Mouse (Mus musculus): Measurements from ENCODE around the gene Lamtor3. TPM values are rescaled to one million over a fixed set of nuclear protein-coding genes. Genes with fewer than 3 reads are reported as not detected.

Gene Lamtor3
- polyA plus RNA-seq (2014; fragmentation: Nextera tagmentation; extraction: Ambion mirVana), result 98.7 and 106 TPM in 2 replicates

GRCm38 (mm10) chr3:137918172-137918931 is at the start of gene Lamtor3:
TSS of gene Lamtor3 (plus strand) at chr3:137918506.
- WGBS, result under 1% methylated on average over 46 of the region's 47 CpGs
- H3K27ac ChIP-seq (ENCODE audit: low read depth, low read length), result peak within 1 kb of the TSS; percentile 84

GRCm38 (mm10) chr3:137869395-137869794 is 48.9 kb upstream of the Lamtor3 start:
- Histone ChIP-seq H3K4me2 (no peak overlapping the region), H3K4me1 (ENCODE audit: control insufficient read depth, insufficient read depth, low read length) (peaks cover 8% of the 10 kb centered on the region), H3K9me3 (ENCODE audit: control insufficient read depth, low read length) (no peaks in the 10 kb centered on the region), H3K27ac (ENCODE audit: low read depth, low read length) (no peak overlapping the region), H3K9ac (ENCODE audit: low read length) (no peak overlapping the region), H3K4me3 (ENCODE audit: low read depth, low read length) (no peak overlapping the region), H3K36me3 (ENCODE audit: control insufficient read depth, insufficient read depth, low read length) (no peaks in the 10 kb centered on the region), H3K27me3 (ENCODE audit: control insufficient read depth, insufficient read depth, low read length) (no peaks in the 10 kb centered on the region)
- no peak for ATAC-seq (ENCODE audit: low FRiP score)
- WGBS, result 96% methylated on average over 9 of the region's 9 CpGs
- no peak for DNase-seq (ENCODE audit: low spot score, missing footprints)

More at GRCm38 (mm10) chr3:137918172-137918931, at the start of gene Lamtor3:
- H3K9me3 ChIP-seq (ENCODE audit: control insufficient read depth, low read length), result no peaks in the 10 kb centered on the region
- peak within 1 kb of the TSS; percentile 84 for H3K4me2 ChIP-seq
- H3K27me3 ChIP-seq (ENCODE audit: control insufficient read depth, insufficient read depth, low read length), result no peaks in the 10 kb centered on the region
- peak; percentile 92 for ATAC-seq (ENCODE audit: low FRiP score)
- H3K4me3 ChIP-seq (ENCODE audit: low read depth, low read length), result peak within 1 kb of the TSS; percentile 86
- H3K36me3 ChIP-seq (ENCODE audit: control insufficient read depth, insufficient read depth, low read length), result no peaks in the 10 kb centered on the region
- peak within 1 kb of the TSS; percentile 81 for H3K9ac ChIP-seq (ENCODE audit: low read length)
- H3K4me1 ChIP-seq (ENCODE audit: control insufficient read depth, insufficient read depth, low read length), result peaks cover 15% of the 10 kb centered on the region
- DNase-seq (ENCODE audit: low spot score, missing footprints), result peak; percentile 98

- WGBS, result 81% methylated on average over 3 of the region's 3 CpGs
- Histone ChIP-seq H3K36me3 (ENCODE audit: control insufficient read depth, insufficient read depth, low read length) (no peaks in the 10 kb centered on the region), H3K4me2 (no peak overlapping the region), H3K9me3 (ENCODE audit: control insufficient read depth, low read length) (no peaks in the 10 kb centered on the region), H3K27ac (ENCODE audit: low read depth, low read length) (no peak overlapping the region), H3K4me3 (ENCODE audit: low read depth, low read length) (no peak overlapping the region), H3K9ac (ENCODE audit: low read length) (no peak overlapping the region), H3K4me1 (ENCODE audit: control insufficient read depth, insufficient read depth, low read length) (no peaks in the 10 kb centered on the region), H3K27me3 (ENCODE audit: control insufficient read depth, insufficient read depth, low read length) (no peaks in the 10 kb centered on the region)
- no peak for DNase-seq (ENCODE audit: low spot score, missing footprints)
- no peak for ATAC-seq (ENCODE audit: low FRiP score)
These were observed 39.0 kb upstream of the Lamtor3 start for GRCm38 (mm10) chr3:137879313-137879712.

GRCm38 (mm10) chr3:137880109-137880748 is 38.1 kb upstream of the Lamtor3 start:
- ATAC-seq (ENCODE audit: low FRiP score) (no peak), DNase-seq (ENCODE audit: low spot score, missing footprints) (no peak)
- 85% methylated on average over 4 of the region's 4 CpGs for WGBS
- Histone ChIP-seq H3K4me2 (no peak overlapping the region), H3K9ac (ENCODE audit: low read length) (no peak overlapping the region), H3K27ac (ENCODE audit: low read depth, low read length) (no peak overlapping the region), H3K36me3 (ENCODE audit: control insufficient read depth, insufficient read depth, low read length) (no peaks in the 10 kb centered on the region), H3K4me3 (ENCODE audit: low read depth, low read length) (no peak overlapping the region), H3K9me3 (ENCODE audit: control insufficient read depth, low read length) (no peaks in the 10 kb centered on the region), H3K27me3 (ENCODE audit: control insufficient read depth, insufficient read depth, low read length) (no peaks in the 10 kb centered on the region), H3K4me1 (ENCODE audit: control insufficient read depth, insufficient read depth, low read length) (no peaks in the 10 kb centered on the region)

GRCm38 (mm10) chr3:137881093-137881492 is 37.2 kb upstream of the Lamtor3 start:
- DNase-seq (ENCODE audit: low spot score, missing footprints) (no peak), ATAC-seq (ENCODE audit: low FRiP score) (no peak)
- Histone ChIP-seq H3K4me3 (ENCODE audit: low read depth, low read length) (no peak overlapping the region), H3K27ac (ENCODE audit: low read depth, low read length) (no peak overlapping the region), H3K27me3 (ENCODE audit: control insufficient read depth, insufficient read depth, low read length) (no peaks in the 10 kb centered on the region), H3K4me2 (no peak overlapping the region), H3K9me3 (ENCODE audit: control insufficient read depth, low read length) (no peaks in the 10 kb centered on the region), H3K9ac (ENCODE audit: low read length) (no peak overlapping the region), H3K4me1 (ENCODE audit: control insufficient read depth, insufficient read depth, low read length) (no peaks in the 10 kb centered on the region), H3K36me3 (ENCODE audit: control insufficient read depth, insufficient read depth, low read length) (no peaks in the 10 kb centered on the region)
- 95% methylated on average over 5 of the region's 5 CpGs for WGBS

GRCm38 (mm10) chr3:137887961-137888360 is 30.3 kb upstream of the Lamtor3 start:
- no peaks in the 10 kb centered on the region for H3K4me1 ChIP-seq (ENCODE audit: control insufficient read depth, insufficient read depth, low read length)

GRCm38 (mm10) chr3:137891089-137891488 is 27.2 kb upstream of the Lamtor3 start:
- H3K9me3 ChIP-seq (ENCODE audit: control insufficient read depth, low read length), result peaks cover 3% of the 10 kb centered on the region
- no peak overlapping the region for H3K4me2 ChIP-seq
- H3K9ac ChIP-seq (ENCODE audit: low read length), result no peak overlapping the region
- WGBS, result 79% methylated on average over 3 of the region's 3 CpGs
- H3K27ac ChIP-seq (ENCODE audit: low read depth, low read length), result no peak overlapping the region
- ATAC-seq (ENCODE audit: low FRiP score) (no peak), DNase-seq (ENCODE audit: low spot score, missing footprints) (no peak)
- no peaks in the 10 kb centered on the region for H3K4me1 ChIP-seq (ENCODE audit: control insufficient read depth, insufficient read depth, low read length)
- no peaks in the 10 kb centered on the region; the same call in 1 of the 2 replicates for H3K36me3 ChIP-seq (ENCODE audit: control insufficient read depth, insufficient read depth, low read length)
- H3K27me3 ChIP-seq (ENCODE audit: control insufficient read depth, insufficient read depth, low read length), result no peaks in the 10 kb centered on the region
- no peak overlapping the region for H3K4me3 ChIP-seq (ENCODE audit: low read depth, low read length)

More at GRCm38 (mm10) chr3:137887961-137888360, 30.3 kb upstream of the Lamtor3 start:
- Histone ChIP-seq H3K27ac (ENCODE audit: low read depth, low read length) (no peak overlapping the region), H3K36me3 (ENCODE audit: control insufficient read depth, insufficient read depth, low read length) (no peaks in the 10 kb centered on the region; the same call in 1 of the 2 replicates), H3K4me3 (ENCODE audit: low read depth, low read length) (no peak overlapping the region), H3K9me3 (ENCODE audit: control insufficient read depth, low read length) (no peaks in the 10 kb centered on the region), H3K27me3 (ENCODE audit: control insufficient read depth, insufficient read depth, low read length) (no peaks in the 10 kb centered on the region), H3K4me2 (no peak overlapping the region), H3K9ac (ENCODE audit: low read length) (no peak overlapping the region)
- ATAC-seq (ENCODE audit: low FRiP score) (no peak), DNase-seq (ENCODE audit: low spot score, missing footprints) (no peak)
- WGBS, result 65% methylated on average over 7 of the region's 7 CpGs

- Histone ChIP-seq H3K4me3 (ENCODE audit: low read depth, low read length) (no peak overlapping the region), H3K4me1 (ENCODE audit: control insufficient read depth, insufficient read depth, low read length) (no peaks in the 10 kb centered on the region), H3K9ac (ENCODE audit: low read length) (no peak overlapping the region), H3K4me2 (no peak overlapping the region), H3K27me3 (ENCODE audit: control insufficient read depth, insufficient read depth, low read length) (no peaks in the 10 kb centered on the region), H3K9me3 (ENCODE audit: control insufficient read depth, low read length) (peaks cover 3% of the 10 kb centered on the region), H3K36me3 (ENCODE audit: control insufficient read depth, insufficient read depth, low read length) (no peaks in the 10 kb centered on the region; the same call in 1 of the 2 replicates), H3K27ac (ENCODE audit: low read depth, low read length) (no peak overlapping the region)
- no peak for ATAC-seq (ENCODE audit: low FRiP score)
- DNase-seq (ENCODE audit: low spot score, missing footprints), result no peak
- 95% methylated on average over 4 of the region's 4 CpGs for WGBS
These were observed 26.2 kb upstream of the Lamtor3 start for GRCm38 (mm10) chr3:137892118-137892517.

GRCm38 (mm10) chr3:137893789-137894188 is 24.5 kb upstream of the Lamtor3 start:
- Histone ChIP-seq H3K36me3 (ENCODE audit: control insufficient read depth, insufficient read depth, low read length) (no peaks in the 10 kb centered on the region; the same call in 1 of the 2 replicates), H3K27ac (ENCODE audit: low read depth, low read length) (no peak overlapping the region), H3K4me3 (ENCODE audit: low read depth, low read length) (no peak overlapping the region), H3K4me2 (no peak overlapping the region), H3K4me1 (ENCODE audit: control insufficient read depth, insufficient read depth, low read length) (no peaks in the 10 kb centered on the region), H3K9ac (ENCODE audit: low read length) (no peak overlapping the region), H3K27me3 (ENCODE audit: control insufficient read depth, insufficient read depth, low read length) (no peaks in the 10 kb centered on the region), H3K9me3 (ENCODE audit: control insufficient read depth, low read length) (peaks cover 3% of the 10 kb centered on the region)
- no peak for ATAC-seq (ENCODE audit: low FRiP score)
- no peak for DNase-seq (ENCODE audit: low spot score, missing footprints)
- 81% methylated on average over 4 of the region's 4 CpGs for WGBS
